Mouse (Mus musculus): Measurements from ENCODE around the gene Pfn3. TPM values are rescaled to one million over a fixed set of nuclear protein-coding genes. Genes with fewer than 3 reads are reported as not detected.

Pfn3 gene
- not detected in 2 replicates for total RNA-seq (2017)

DNA sequence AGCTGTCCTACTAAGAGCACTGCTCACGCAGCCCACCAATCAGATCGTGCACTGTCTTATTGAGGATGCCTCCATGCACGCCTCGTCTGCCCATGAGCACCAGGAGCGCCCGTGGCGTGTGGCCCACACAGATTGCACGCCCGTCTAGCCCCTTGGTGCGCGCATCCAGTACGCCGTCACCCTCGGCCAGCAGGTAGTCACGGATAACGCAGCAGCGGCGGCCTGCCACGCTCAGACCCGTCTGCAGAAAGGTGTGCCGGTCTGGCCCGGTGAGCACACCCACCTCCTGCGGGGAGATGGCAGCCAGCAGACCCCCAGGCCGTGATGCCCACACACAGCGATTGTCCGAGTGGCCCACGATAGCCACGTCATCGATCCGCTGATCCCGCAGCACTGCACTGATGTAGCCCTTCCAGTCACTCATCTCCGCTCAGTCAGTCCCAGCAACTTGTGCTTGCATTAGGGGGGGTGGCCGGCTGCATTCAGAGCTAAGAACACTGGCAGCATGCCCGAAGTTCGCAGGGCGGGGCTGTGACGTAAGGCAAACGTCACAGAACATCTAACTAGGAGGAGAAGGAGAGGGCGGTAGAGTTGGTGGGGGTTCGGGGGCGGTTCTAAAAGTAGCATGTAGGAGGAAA lies at the start of gene Pfn3:
Pfn3 (minus strand) TSS at position 490 of the 638 bp plus-strand sequence.
- no peak for ATAC-seq (ENCODE audit: extremely low read depth, insufficient number of reproducible peaks, low FRiP score, poor library complexity, severe bottlenecking)

GRCm38 (mm10) chr13:55464027-55464884 lies 49.2 kb upstream of the Pfn3 start, which contains the start of gene Prr7:
Prr7 (plus strand) TSS chr13:55464267.
- ATAC-seq (ENCODE audit: extremely low read depth, insufficient number of reproducible peaks, low FRiP score, poor library complexity, severe bottlenecking): peak; percentile 17; the same call in 1 of the 2 replicates

- ATAC-seq (ENCODE audit: extremely low read depth, insufficient number of reproducible peaks, low FRiP score, poor library complexity, severe bottlenecking): no peak
These were observed 48.5 kb upstream of the Pfn3 start for GRCm38 (mm10) chr13:55463399-55464026.

GRCm38 (mm10) chr13:55462965-55463364 lies 47.9 kb upstream of the Pfn3 start:
- no peak for ATAC-seq (ENCODE audit: extremely low read depth, insufficient number of reproducible peaks, low FRiP score, poor library complexity, severe bottlenecking)

GRCm38 (mm10) chr13:55451785-55452549 lies 36.9 kb upstream of the Pfn3 start:
- no peak for ATAC-seq (ENCODE audit: extremely low read depth, insufficient number of reproducible peaks, low FRiP score, poor library complexity, severe bottlenecking)

DNA sequence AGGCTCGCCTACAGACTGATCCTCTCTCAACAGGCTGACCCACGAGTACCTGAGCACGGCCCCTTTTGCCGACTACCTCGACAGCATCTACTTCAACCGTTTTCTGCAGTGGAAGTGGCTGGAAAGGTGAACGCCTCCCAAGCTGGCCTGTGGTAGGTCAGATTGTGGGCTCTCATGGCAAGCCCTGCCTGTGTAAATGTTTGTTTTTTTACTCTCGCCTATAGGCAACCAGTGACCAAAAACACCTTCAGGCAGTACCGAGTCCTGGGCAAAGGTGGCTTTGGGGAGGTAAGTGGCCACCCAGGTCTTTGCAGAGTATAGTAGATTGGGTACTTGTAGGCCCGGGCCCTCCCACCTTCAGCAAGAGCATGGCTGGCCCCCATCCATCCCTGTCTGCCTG lies 36.3 kb upstream of the Pfn3 start:
- ATAC-seq (ENCODE audit: extremely low read depth, insufficient number of reproducible peaks, low FRiP score, poor library complexity, severe bottlenecking): no peak

DNA sequence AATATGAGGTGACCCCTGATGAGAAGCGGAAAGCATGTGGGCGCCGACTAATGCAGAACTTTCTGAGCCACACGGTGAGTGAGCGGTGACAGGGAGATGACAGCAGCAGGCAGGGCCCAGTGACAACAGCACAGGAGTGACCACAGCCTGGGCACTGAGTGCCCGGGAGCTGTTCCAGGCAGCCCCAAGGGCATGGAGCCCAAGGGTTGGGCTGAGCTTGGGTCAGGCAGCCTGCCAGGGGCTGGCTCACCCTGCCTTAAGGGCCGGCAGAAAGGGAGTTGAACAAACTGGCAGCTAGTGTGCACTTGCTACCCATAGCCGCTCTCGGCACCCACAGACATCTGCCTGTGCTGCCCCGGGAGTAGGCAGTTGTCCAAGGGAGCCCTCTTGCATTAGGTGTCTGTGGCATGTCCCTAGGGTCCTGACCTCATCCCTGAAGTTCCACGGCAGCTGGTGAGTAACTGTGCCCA lies 35.5 kb upstream of the Pfn3 start:
- no peak for ATAC-seq (ENCODE audit: extremely low read depth, insufficient number of reproducible peaks, low FRiP score, poor library complexity, severe bottlenecking)

- ATAC-seq (ENCODE audit: extremely low read depth, insufficient number of reproducible peaks, low FRiP score, poor library complexity, severe bottlenecking): peak; percentile 17; the same call in 1 of the 2 replicates
These were observed 34.8 kb upstream of the Pfn3 start for GRCm38 (mm10) chr13:55449679-55450441.

DNA sequence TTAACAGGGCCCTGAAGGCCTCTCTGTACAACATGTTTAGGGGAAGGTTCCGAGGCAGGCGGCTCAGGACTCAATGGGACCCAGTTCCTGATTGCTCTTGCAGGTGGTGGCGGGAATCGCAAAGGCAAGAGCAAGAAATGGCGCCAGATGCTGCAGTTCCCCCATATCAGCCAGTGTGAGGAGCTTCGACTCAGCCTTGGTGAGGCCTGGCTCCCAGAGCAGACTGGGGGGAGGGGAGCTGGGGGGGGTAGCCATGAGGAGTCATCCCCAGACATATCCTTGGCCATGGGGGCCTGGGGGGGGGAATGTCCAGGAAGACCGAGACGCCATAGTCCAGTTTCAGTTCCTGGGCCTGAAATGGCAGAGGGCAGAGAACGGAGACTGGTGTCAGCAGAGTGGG lies 34.2 kb upstream of the Pfn3 start:
- no peak for ATAC-seq (ENCODE audit: extremely low read depth, insufficient number of reproducible peaks, low FRiP score, poor library complexity, severe bottlenecking)

- ATAC-seq (ENCODE audit: extremely low read depth, insufficient number of reproducible peaks, low FRiP score, poor library complexity, severe bottlenecking): no peak
These were observed 33.1 kb upstream of the Pfn3 start for GRCm38 (mm10) chr13:55448131-55448530.

GRCm38 (mm10) chr13:55447543-55447943 lies 32.5 kb upstream of the Pfn3 start:
- ATAC-seq (ENCODE audit: extremely low read depth, insufficient number of reproducible peaks, low FRiP score, poor library complexity, severe bottlenecking): peak; percentile 49

GRCm38 (mm10) chr13:55446483-55447105 lies 31.6 kb upstream of the Pfn3 start:
- ATAC-seq (ENCODE audit: extremely low read depth, insufficient number of reproducible peaks, low FRiP score, poor library complexity, severe bottlenecking): no peak

DNA sequence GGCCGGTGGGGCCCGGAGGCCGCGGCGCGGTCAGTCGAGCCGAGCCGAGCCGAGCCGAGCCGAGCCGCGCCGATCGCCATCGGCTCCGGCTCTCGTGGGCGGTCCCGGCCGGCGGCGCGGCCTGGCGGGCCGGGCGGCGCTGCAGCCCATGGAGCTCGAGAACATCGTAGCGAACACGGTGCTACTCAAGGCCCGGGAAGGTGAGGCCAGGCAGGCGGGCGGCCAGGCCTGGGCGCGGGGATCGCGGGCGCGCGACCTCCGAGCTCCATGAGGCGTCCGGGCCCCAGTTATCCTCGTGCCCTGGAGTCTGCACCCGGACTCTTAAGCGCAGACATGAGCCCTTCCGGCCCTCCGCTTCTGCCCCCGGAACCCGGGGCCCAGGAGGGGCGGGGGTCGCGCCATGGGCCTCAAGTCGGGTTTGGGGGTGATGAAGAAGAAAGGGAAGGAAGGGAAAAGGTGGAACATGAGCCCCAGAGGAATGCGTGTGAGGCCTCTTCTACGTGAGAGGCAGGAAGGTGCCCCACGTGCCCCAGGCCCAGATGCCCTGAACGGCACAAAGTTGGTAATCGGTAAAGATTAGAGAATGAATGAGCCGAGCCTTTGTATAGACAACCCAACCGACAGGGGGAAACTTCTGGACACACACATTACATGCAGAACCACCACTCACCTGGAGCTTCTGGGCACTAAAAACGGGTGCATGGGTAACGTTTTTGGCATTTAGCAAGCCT lies 30.5 kb upstream of the Pfn3 start:
- ATAC-seq (ENCODE audit: extremely low read depth, insufficient number of reproducible peaks, low FRiP score, poor library complexity, severe bottlenecking): no peak

GRCm38 (mm10) chr13:55444937-55445315 lies 29.9 kb upstream of the Pfn3 start, which contains the start of gene Grk6:
Grk6 (plus strand) TSS chr13:55445072.
- ATAC-seq (ENCODE audit: extremely low read depth, insufficient number of reproducible peaks, low FRiP score, poor library complexity, severe bottlenecking): peak; percentile 75

- peak; percentile 24 for ATAC-seq (ENCODE audit: extremely low read depth, insufficient number of reproducible peaks, low FRiP score, poor library complexity, severe bottlenecking)
These were observed 29.4 kb upstream of the Pfn3 start for GRCm38 (mm10) chr13:55444286-55444936.

DNA sequence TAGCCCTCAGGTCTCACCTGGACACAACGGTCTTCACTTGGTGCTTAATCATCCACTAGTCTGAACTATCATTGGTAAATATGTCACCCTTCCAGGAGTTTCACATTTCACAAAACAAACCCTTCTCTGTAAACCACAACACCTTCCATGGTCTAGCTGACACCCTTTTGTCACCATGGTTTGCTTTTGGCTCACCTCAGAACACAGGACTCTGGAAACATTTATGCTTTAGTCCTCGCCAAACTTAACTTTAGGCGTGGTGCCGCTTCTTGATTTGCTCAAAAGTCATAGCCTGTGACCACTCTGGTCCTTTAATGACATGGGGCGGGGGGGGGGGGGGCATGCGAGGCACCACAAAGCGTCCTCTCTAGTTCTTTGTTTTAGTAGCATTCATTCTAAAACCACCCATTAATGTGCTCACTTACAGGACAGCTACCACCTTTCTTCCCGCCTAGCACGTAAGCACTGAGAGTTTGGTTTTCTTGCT lies 28.8 kb upstream of the Pfn3 start:
- 0 out of 2 replicates have a peak, but pooled peaks have one; percentile 2 for ATAC-seq (ENCODE audit: extremely low read depth, insufficient number of reproducible peaks, low FRiP score, poor library complexity, severe bottlenecking)
